Mouse (Mus musculus): ENCODE data around the gene Pakap.

GRCm38 (mm10) chr4:57770185-57770823 lies 202.3 kb downstream of the Pakap start:
- TF ChIP-seq POLR2A (IDR thresholded peaks at IDR 0.05; ENCODE audit: insufficient read depth, low read depth, low read length) = no peak
- TF ChIP-seq CTCF (IDR thresholded peaks at IDR 0.05; ENCODE audit: insufficient read depth, low read depth, low read length) = no peak
